Mouse (Mus musculus) testis, adult 2 months (tissue): Measurements from ENCODE around the gene Ssr2.

Experiments used
- CTCF ChIP-seq: fragments of 200-500 bp; IDR thresholded peaks from 2 replicates; pipeline ENCODE4 v1.5.1; 2012; ENCODE audit warnings: low read depth, mild to moderate bottlenecking, inconsistent platforms, low read length, moderate library complexity; ENCODE audit not compliant: control insufficient read depth, insufficient read depth, insufficient replicate concordance
- POLR2A ChIP-seq: fragments of 200-500 bp; IDR thresholded peaks from 2 replicates; pipeline ENCODE4 v1.6.1; 2012; ENCODE audit warnings: low read depth, mild to moderate bottlenecking, inconsistent platforms, low read length, moderate library complexity; ENCODE audit not compliant: control insufficient read depth

DNA sequence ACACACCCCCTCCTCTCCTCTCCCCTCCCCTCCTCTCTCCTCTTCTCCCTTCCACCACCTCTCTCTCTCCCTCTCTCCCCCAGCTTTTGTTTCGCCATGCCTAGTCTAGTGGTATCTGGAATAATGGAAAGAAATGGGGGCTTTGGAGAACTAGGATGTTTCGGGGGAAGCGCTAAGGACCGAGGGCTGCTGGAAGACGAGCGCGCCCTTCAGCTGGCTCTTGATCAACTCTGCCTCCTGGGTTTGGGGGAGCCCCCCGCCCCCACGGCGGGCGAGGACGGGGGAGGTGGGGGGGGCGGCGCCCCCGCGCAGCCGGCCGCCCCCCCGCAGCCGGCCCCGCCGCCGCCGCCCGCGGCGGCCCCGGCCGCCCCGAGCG lies 43.4 kb upstream of the Ssr2 start, which contains the start of gene Mex3a:
- TF ChIP-seq CTCF (no peak), POLR2A (no peak)
